Mouse (Mus musculus) cerebellum, adult 2 months (tissue): Measurements from ENCODE around the gene Acsm1.

Source experiments
- CTCF ChIP-seq: fragments of 200-500 bp; IDR thresholded peaks from 2 replicates; pipeline ENCODE4 v1.5.1; 2011; ENCODE audit warnings: low read depth, mild to moderate bottlenecking, control low read depth, low read length, moderate library complexity, borderline replicate concordance; ENCODE audit not compliant: insufficient read depth
- POLR2A ChIP-seq: fragments of 200-500 bp; IDR thresholded peaks from 2 replicates; pipeline ENCODE4 v1.6.1; 2011; ENCODE audit warnings: low read length, control low read depth, borderline replicate concordance; ENCODE audit not compliant: insufficient read depth

- TF ChIP-seq CTCF (no peak), POLR2A (no peak)
Measured at GRCm38 (mm10) chr7:119595306-119595705, 11.5 kb upstream of the Acsm1 start.
